Mouse (Mus musculus) limb, embryonic 11.5 days (tissue): ENCODE measurements at regions not wholly inside any gene's neighbourhood (a gene's known extent, or its start where the extent isn't known, plus 50 kb on each side); places are given as distances from the start of the nearest gene placed in this dataset.
A peak's percentile ranks its signal among the peaks of the same experiment; 100 is the strongest.

Experiments used
- ATAC-seq: fragments of 200-750 bp; cut with Nextera tagmentation; 2 replicates; pipeline ENCODE4 v1.8.0; 2017; ENCODE audit warnings: low read depth; ENCODE audit not compliant: insufficient number of reproducible peaks, low FRiP score, low TSS enrichment
- DNase-seq: peaks from one replicate; pipeline ENCODE4 v3.0.0-alpha.2; 2015; ENCODE audit warnings: low spot score
- H3K27ac ChIP-seq: fragments of 300-500 bp; sonication (generic); replicated peaks from 2 replicates; pipeline ENCODE4 v1.5.1; 2014; ENCODE audit warnings: low read depth, mild to moderate bottlenecking, low read length
- H3K27me3 ChIP-seq: fragments of 300-500 bp; sonication (generic); 2 replicates; pipeline ENCODE4 v1.6.1; 2014; ENCODE audit warnings: mild to moderate bottlenecking, low read length, mixed read lengths; ENCODE audit not compliant: control insufficient read depth, insufficient read depth
- H3K36me3 ChIP-seq: fragments of 300-500 bp; sonication (generic); 2 replicates; pipeline ENCODE4 v1.6.1; 2014; ENCODE audit warnings: mild to moderate bottlenecking, low read length, moderate library complexity, mixed read lengths; ENCODE audit not compliant: control insufficient read depth, insufficient read depth
- H3K4me1 ChIP-seq: fragments of 300-500 bp; sonication (generic); 2 replicates; pipeline ENCODE4 v1.6.1; 2014; ENCODE audit warnings: low read length, mixed read lengths; ENCODE audit not compliant: control insufficient read depth, insufficient read depth
- H3K4me2 ChIP-seq: fragments of 300-500 bp; sonication (generic); 2 replicates; pipeline ENCODE4 v1.6.1; 2014; ENCODE audit warnings: low read depth, mild to moderate bottlenecking, moderate library complexity; ENCODE audit not compliant: severe bottlenecking
- H3K4me3 ChIP-seq: fragments of 300-500 bp; sonication (generic); 2 replicates; pipeline ENCODE4 v1.5.1; 2014; ENCODE audit warnings: low read depth, low read length
- H3K9ac ChIP-seq: fragments of 300-500 bp; sonication (generic); 2 replicates; pipeline ENCODE4 v1.6.1; 2014; ENCODE audit warnings: mild to moderate bottlenecking, low read length
- H3K9me3 ChIP-seq: fragments of 300-500 bp; sonication (generic); 2 replicates; pipeline ENCODE4 v1.6.1; 2016; ENCODE audit warnings: low read length; ENCODE audit not compliant: control insufficient read depth
- WGBS: fragments of 180-500 bp; shearing (Covaris S2); extraction: QIAGEN DNeasy Blood & Tissue Kit; methylation state at CpG from one replicate; pipeline ENCODE4 v1.1.7; 2014; 5-methylcytosine and 5-hydroxymethylcytosine counted together

DNA sequence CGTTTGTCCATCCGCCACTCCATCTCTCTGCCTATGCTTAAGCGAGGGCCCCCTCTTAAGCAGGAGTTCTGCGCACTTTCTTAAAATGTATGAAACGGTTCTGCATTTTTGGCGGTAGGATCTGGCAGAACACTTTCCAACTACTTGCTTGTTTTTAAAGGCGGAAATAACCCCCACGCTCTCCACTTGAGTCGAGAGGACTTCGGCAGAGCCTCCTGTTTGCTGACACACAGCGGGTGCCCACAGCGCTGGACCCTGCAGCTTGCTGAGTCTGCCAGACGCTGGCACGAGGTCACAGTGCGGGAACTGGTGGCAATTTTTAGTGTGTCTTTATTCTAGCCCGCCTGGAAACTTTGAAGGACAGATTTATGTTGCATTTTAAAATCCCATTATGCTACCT lies 299.5 kb upstream of the Tbx3 start:
- 49% methylated on average over 16 of the region's 16 CpGs for WGBS
- ATAC-seq: no peak

DNA sequence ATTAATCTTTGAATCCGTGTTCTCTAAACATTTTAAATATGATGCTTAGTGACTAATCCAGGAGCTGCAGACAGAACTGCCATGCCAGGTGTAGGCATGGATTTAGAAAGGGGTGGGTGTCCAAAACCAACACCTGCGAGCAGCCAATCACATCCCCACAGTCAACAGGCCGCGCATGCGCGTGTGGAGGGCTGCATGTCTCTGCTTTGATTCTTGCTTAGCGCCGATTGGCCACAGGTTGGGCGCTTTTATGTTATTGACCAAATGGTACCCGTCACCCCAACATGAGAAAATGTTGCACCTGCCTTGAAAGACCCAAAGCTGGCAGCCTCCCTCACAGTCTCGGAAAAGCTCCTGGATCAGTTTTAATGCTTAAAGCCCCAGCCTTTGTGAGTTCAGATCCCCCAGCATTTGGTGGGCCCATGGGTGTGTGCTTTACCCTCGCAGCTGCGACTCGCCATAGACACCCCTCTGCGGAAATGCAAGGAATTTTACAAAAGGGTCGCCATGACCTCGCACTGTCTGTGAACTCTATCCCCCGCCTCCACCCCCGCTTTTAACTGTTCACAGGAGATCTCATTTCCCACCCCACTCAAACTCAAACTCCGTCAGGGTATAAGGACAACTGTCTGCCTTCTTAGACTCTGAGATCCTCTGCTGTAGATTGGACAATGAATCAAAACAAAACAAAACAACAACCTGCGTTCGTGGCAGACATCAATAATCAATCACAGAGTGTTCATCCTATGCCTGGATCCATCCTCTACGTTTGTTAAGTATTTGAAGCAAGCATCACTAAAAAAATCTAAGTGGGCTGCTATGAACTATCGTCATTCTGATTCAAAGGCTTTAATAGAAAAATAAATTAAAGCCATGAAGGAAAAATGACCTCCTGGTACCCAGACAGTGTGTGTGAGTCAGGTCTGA lies 296.4 kb upstream of the Tbx3 start:
- Histone ChIP-seq H3K4me3 (no peak overlapping the region), H3K9ac (no peak overlapping the region), H3K4me1 (peaks cover 5% of the 10 kb centered on the region; the same call in 1 of the 2 replicates), H3K4me2 (no peak overlapping the region), H3K9me3 (no peaks in the 10 kb centered on the region), H3K27me3 (0 out of 2 replicates have a peak, but pooled peaks cover 2% of the 10 kb centered on the region), H3K36me3 (no peaks in the 10 kb centered on the region), H3K27ac (no peak overlapping the region)
- 86% methylated on average over 24 of the region's 24 CpGs for WGBS
- ATAC-seq: no peak
- no peak for DNase-seq

More for the DNA sequence above, 299.5 kb upstream of the Tbx3 start:
- Histone ChIP-seq H3K27me3 (no peaks in the 10 kb centered on the region), H3K4me1 (no peaks in the 10 kb centered on the region), H3K9ac (no peak overlapping the region), H3K27ac (no peak overlapping the region), H3K4me2 (no peak overlapping the region), H3K9me3 (no peaks in the 10 kb centered on the region), H3K4me3 (no peak overlapping the region), H3K36me3 (no peaks in the 10 kb centered on the region)
- DNase-seq: peak; percentile 42

DNA sequence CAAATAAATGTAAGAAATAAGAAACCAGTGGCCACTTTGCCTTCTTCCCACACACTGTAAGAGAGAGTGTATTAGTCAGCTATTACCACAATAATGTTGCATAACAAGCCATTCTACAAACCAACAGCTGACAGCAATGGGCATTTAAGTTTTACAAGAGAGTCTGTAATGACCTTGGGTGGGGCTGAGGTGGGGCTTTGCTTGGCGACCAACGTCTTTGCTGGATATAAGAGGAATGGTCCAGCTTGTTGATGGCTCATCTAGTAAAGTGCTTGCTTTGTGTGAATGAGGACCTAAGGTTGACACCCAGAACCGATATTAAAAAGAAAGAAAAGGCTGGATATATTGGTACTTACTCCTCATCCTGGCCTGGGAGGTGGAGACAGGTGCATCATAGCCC lies 295.6 kb upstream of the Tbx3 start:
- WGBS: 87% methylated on average over 3 of the region's 3 CpGs
- Histone ChIP-seq H3K4me1 (peaks cover 5% of the 10 kb centered on the region; the same call in 1 of the 2 replicates), H3K4me2 (no peak overlapping the region), H3K4me3 (no peak overlapping the region), H3K36me3 (no peaks in the 10 kb centered on the region), H3K9me3 (no peaks in the 10 kb centered on the region), H3K9ac (no peak overlapping the region), H3K27ac (no peak overlapping the region), H3K27me3 (0 out of 2 replicates have a peak, but pooled peaks cover 2% of the 10 kb centered on the region)
- DNase-seq: no peak
- ATAC-seq: no peak

DNA sequence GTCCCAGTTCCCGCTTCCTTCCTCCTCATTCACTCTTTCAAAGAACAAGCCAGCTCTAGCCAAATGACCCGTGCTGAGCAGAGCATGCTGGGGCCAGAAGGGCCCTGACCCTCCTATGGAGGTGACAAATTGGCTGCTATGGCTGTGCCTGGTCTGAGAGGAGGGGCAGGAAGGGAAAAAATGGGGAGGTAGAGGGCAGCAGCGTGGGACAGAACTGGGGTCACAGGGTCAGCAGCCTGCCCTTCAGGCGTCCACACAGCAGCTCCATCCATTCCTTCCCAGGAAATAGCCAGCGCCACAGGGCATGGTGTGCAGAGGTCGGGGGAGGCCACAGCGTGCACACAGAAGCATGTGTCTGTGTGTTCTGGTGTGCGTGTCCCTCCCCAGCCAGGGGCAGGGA lies 292.2 kb upstream of the Tbx3 start:
- peaks cover 9% of the 10 kb centered on the region; the same call in 1 of the 2 replicates for H3K4me1 ChIP-seq
- no peaks in the 10 kb centered on the region for H3K36me3 ChIP-seq
- H3K9me3 ChIP-seq: no peaks in the 10 kb centered on the region; the same call in 1 of the 2 replicates
- 2% methylated on average over 8 of the region's 8 CpGs for WGBS
- no peak overlapping the region for H3K4me3 ChIP-seq
- peak; percentile 38 for DNase-seq
- H3K4me2 ChIP-seq: no peak overlapping the region
- H3K27me3 ChIP-seq: 0 out of 2 replicates have a peak, but pooled peaks cover 2% of the 10 kb centered on the region
- no peak overlapping the region for H3K27ac ChIP-seq
- no peak for ATAC-seq
- no peak overlapping the region for H3K9ac ChIP-seq

DNA sequence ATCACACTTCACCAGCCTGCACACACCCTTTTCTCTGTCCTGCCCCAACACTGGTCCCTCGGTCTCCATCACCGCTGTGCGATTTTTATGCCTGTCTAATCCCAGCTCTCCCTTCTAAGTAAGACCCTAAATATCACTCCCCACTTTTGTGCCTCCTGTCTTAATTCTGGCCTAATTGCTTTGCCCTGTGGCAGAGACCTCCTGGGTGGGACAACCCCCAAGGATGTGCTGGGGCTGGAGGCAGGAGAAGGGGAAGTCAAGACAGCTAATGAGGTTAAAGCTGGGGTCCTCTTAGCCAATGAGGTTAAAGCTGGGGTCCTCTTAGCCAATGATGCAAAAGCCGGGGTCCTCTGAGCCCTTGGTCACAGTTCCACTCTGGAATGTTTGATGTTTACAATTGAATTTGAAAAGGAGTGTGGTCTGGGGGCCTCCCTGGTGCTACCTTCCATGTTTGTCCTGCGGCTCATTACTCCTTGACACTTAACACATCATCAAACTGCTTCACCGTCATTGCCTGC lies 290.5 kb upstream of the Tbx3 start:
- H3K27me3 ChIP-seq: 0 out of 2 replicates have a peak, but pooled peaks cover 2% of the 10 kb centered on the region
- H3K27ac ChIP-seq: no peak overlapping the region
- no peak overlapping the region for H3K4me3 ChIP-seq
- peak; percentile 60; the same call in 1 of the 2 replicates for ATAC-seq
- no peak overlapping the region for H3K9ac ChIP-seq
- no peak overlapping the region for H3K4me2 ChIP-seq
- DNase-seq: peak; percentile 42
- H3K4me1 ChIP-seq: peaks cover 9% of the 10 kb centered on the region; the same call in 1 of the 2 replicates
- 21% methylated on average over 6 of the region's 6 CpGs for WGBS
- no peaks in the 10 kb centered on the region for H3K36me3 ChIP-seq
- H3K9me3 ChIP-seq: no peaks in the 10 kb centered on the region; the same call in 1 of the 2 replicates

DNA sequence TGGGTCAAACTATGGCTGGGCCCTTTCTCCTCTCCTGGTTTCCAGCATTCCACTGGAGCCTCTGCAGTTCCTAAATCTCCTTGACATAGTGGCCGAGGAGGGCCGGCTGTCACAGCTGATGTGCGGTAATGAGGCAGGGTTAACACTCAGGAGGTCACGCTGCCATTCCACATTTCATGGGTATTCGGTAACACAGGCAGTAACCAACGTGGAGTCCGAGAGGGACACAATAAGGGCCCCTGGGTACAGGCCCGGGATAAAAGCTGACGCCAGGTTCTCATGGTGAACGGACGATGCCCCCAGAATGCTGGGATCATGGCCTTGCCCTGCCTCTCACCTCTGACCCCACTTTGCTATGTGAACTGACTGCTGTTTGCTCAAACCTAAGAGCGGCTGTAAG lies 289.0 kb upstream of the Tbx3 start:
- Histone ChIP-seq H3K36me3 (no peaks in the 10 kb centered on the region), H3K27ac (no peak overlapping the region), H3K4me3 (no peak overlapping the region), H3K27me3 (0 out of 2 replicates have a peak, but pooled peaks cover 2% of the 10 kb centered on the region), H3K4me1 (peaks cover 9% of the 10 kb centered on the region; the same call in 1 of the 2 replicates), H3K9me3 (no peaks in the 10 kb centered on the region; the same call in 1 of the 2 replicates), H3K4me2 (no peak overlapping the region), H3K9ac (no peak overlapping the region)
- ATAC-seq: no peak
- 35% methylated on average over 12 of the region's 12 CpGs for WGBS
- peak; percentile 41 for DNase-seq

DNA sequence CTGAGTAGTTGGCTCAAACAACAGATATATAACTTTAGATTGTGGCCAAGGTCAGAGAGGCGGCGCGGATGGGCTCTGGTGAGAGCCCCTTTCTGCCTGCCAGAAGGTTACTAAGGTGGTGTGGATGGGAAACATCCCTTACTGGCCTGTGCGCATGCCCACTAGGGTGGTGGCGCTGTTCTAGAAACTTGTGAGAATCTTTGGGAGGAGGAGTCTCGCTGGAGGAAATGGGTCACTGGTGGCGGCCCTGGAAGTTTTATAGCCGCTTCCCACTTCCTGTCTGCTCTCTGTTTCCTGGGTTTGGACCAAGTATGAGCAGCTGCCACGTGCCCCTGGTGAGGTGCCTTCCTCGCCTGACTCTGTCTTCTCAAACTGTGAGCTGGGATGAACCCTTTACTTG lies 285.0 kb upstream of the Tbx3 start:
- Histone ChIP-seq H3K9me3 (no peaks in the 10 kb centered on the region; the same call in 1 of the 2 replicates), H3K4me1 (0 out of 2 replicates have a peak, but pooled peaks cover 5% of the 10 kb centered on the region), H3K27ac (no peak overlapping the region), H3K36me3 (no peaks in the 10 kb centered on the region), H3K4me2 (no peak overlapping the region), H3K9ac (no peak overlapping the region), H3K27me3 (0 out of 2 replicates have a peak, but pooled peaks cover 2% of the 10 kb centered on the region), H3K4me3 (no peak overlapping the region)
- 88% methylated on average over 10 of the region's 10 CpGs for WGBS
- ATAC-seq (no peak), DNase-seq (no peak)

DNA sequence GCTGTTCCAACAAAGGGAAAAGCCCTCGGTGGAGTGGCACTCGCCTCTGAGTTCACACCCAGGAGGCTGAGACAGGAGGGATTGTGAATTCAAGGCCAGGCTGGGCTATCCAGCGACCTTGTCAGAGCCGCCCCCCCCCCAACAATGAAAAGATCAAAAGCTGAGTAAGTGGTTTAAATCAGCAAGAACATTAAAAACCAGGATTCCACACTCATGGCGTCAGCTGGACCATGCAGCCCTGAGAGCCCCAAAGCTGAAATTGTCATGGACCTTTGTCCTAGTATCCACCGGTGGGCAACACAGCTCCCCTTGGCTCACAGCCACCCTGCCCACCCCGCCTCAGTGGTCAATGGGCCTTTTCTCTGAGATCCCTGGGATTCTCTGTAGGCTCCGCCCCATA lies 283.6 kb upstream of the Tbx3 start:
- DNase-seq: no peak
- H3K27ac ChIP-seq: no peak overlapping the region
- 71% methylated on average over 8 of the region's 8 CpGs for WGBS

More for the DNA sequence above, 283.6 kb upstream of the Tbx3 start:
- H3K9ac ChIP-seq: no peak overlapping the region
- H3K27me3 ChIP-seq: 0 out of 2 replicates have a peak, but pooled peaks cover 2% of the 10 kb centered on the region
- no peaks in the 10 kb centered on the region for H3K36me3 ChIP-seq
- H3K9me3 ChIP-seq: no peaks in the 10 kb centered on the region; the same call in 1 of the 2 replicates
- ATAC-seq: no peak
- H3K4me2 ChIP-seq: no peak overlapping the region
- H3K4me1 ChIP-seq: no peaks in the 10 kb centered on the region
- H3K4me3 ChIP-seq: no peak overlapping the region
